Mouse (Mus musculus): ENCODE measurements around the gene Cep164. TPM values are rescaled to one million over a fixed set of nuclear protein-coding genes. Genes with fewer than 3 reads are reported as not detected.
A peak's percentile ranks its signal among the peaks of the same experiment; 100 is the strongest.

Cep164 gene
- polyA plus RNA-seq, 1 experiment from 2014 or later = 16.5 TPM

GRCm38 (mm10) chr9:45832898-45833297, 4.4 kb upstream of the Cep164 start:
- no peak for DNase-seq (ENCODE audit: low spot score)
- WGBS = 87% methylated on average over 2 of the region's 2 CpGs
- Histone ChIP-seq H3K4me2 (replicated peaks; ENCODE audit: low read depth, low read length) (no peak overlapping the region), H3K4me1 (ENCODE audit: insufficient read depth, low read depth, low read length) (no peaks in the 10 kb centered on the region), H3K9ac (replicated peaks; ENCODE audit: low read depth) (no peak overlapping the region), H3K36me3 (ENCODE audit: insufficient read depth, low read length) (no peaks in the 10 kb centered on the region), H3K4me3 (ENCODE audit: low read depth, low read length) (no peak overlapping the region), H3K27me3 (replicated peaks; ENCODE audit: insufficient read depth, low read length) (no peaks in the 10 kb centered on the region), H3K9me3 (ENCODE audit: low read length) (0 out of 2 replicates have a peak, but pooled peaks cover 3% of the 10 kb centered on the region), H3K27ac (ENCODE audit: low read length) (no peak overlapping the region)
- no peak for ATAC-seq
- TF ChIP-seq CTCF (IDR thresholded peaks at IDR 0.05) = no peak
- TF ChIP-seq EP300 (IDR thresholded peaks at IDR 0.05) = no peak

- 28% methylated on average over 10 of the region's 10 CpGs for WGBS
- DNase-seq (ENCODE audit: low spot score) = peak; percentile 78
- ATAC-seq = peak; percentile 43
- Histone ChIP-seq H3K9me3 (ENCODE audit: low read length) (0 out of 2 replicates have a peak, but pooled peaks cover 3% of the 10 kb centered on the region), H3K9ac (replicated peaks; ENCODE audit: low read depth) (no peak overlapping the region), H3K27ac (ENCODE audit: low read length) (no peak overlapping the region), H3K27me3 (replicated peaks; ENCODE audit: insufficient read depth, low read length) (no peaks in the 10 kb centered on the region), H3K4me2 (replicated peaks; ENCODE audit: low read depth, low read length) (peak overlapping the region; percentile 92), H3K4me3 (ENCODE audit: low read depth, low read length) (peak overlapping the region; percentile 81), H3K4me1 (ENCODE audit: insufficient read depth, low read depth, low read length) (0 out of 2 replicates have a peak, but pooled peaks cover 5% of the 10 kb centered on the region), H3K36me3 (ENCODE audit: insufficient read depth, low read length) (no peaks in the 10 kb centered on the region)
- TF ChIP-seq CTCF (IDR thresholded peaks at IDR 0.05) = peak; percentile 91
- peak; percentile 42; the same call in 1 of the 2 replicates for TF ChIP-seq EP300 (IDR thresholded peaks at IDR 0.05)
Measured at GRCm38 (mm10) chr9:45829107-45829506, 616 bp upstream of the Cep164 start.

- H3K4me2 ChIP-seq (replicated peaks; ENCODE audit: low read depth, low read length) = peak overlapping the region; percentile 92
- H3K4me1 ChIP-seq (ENCODE audit: insufficient read depth, low read depth, low read length) = 0 out of 2 replicates have a peak, but pooled peaks cover 5% of the 10 kb centered on the region
- peak overlapping the region; percentile 68 for H3K27ac ChIP-seq (ENCODE audit: low read length)
- ATAC-seq (peak; percentile 42), DNase-seq (ENCODE audit: low spot score) (peak; percentile 43)
- H3K9me3 ChIP-seq (ENCODE audit: low read length) = 0 out of 2 replicates have a peak, but pooled peaks cover 3% of the 10 kb centered on the region
- peak overlapping the region; percentile 81 for H3K4me3 ChIP-seq (ENCODE audit: low read depth, low read length)
- no peaks in the 10 kb centered on the region for H3K27me3 ChIP-seq (replicated peaks; ENCODE audit: insufficient read depth, low read length)
- 6% methylated on average over 20 of the region's 23 CpGs for WGBS
- no peaks in the 10 kb centered on the region for H3K36me3 ChIP-seq (ENCODE audit: insufficient read depth, low read length)
- TF ChIP-seq EP300 (IDR thresholded peaks at IDR 0.05) = no peak
- TF ChIP-seq CTCF (IDR thresholded peaks at IDR 0.05) = peak; percentile 10; the same call in 1 of the 2 replicates
- peak overlapping the region; percentile 48 for H3K9ac ChIP-seq (replicated peaks; ENCODE audit: low read depth)
Measured at GRCm38 (mm10) chr9:45827663-45828290, 714 bp downstream of the Cep164 start.

- H3K9me3 ChIP-seq (ENCODE audit: low read length) = no peaks in the 10 kb centered on the region
- no peak overlapping the region for H3K4me2 ChIP-seq (replicated peaks; ENCODE audit: low read depth, low read length)
- WGBS = 72% methylated on average over 9 of the region's 9 CpGs
- H3K4me1 ChIP-seq (ENCODE audit: insufficient read depth, low read depth, low read length) = no peaks in the 10 kb centered on the region
- no peak overlapping the region for H3K9ac ChIP-seq (replicated peaks; ENCODE audit: low read depth)
- no peaks in the 10 kb centered on the region for H3K36me3 ChIP-seq (ENCODE audit: insufficient read depth, low read length)
- no peak overlapping the region for H3K4me3 ChIP-seq (ENCODE audit: low read depth, low read length)
- no peak for TF ChIP-seq EP300 (IDR thresholded peaks at IDR 0.05)
- no peak for TF ChIP-seq CTCF (IDR thresholded peaks at IDR 0.05)
- ATAC-seq (no peak), DNase-seq (ENCODE audit: low spot score) (no peak)
- H3K27me3 ChIP-seq (replicated peaks; ENCODE audit: insufficient read depth, low read length) = no peaks in the 10 kb centered on the region
- no peak overlapping the region for H3K27ac ChIP-seq (ENCODE audit: low read length)
Measured at GRCm38 (mm10) chr9:45818406-45819011, 10.0 kb downstream of the Cep164 start.

GRCm38 (mm10) chr9:45815525-45815924, 13.0 kb downstream of the Cep164 start:
- no peak overlapping the region for H3K4me3 ChIP-seq (ENCODE audit: low read depth, low read length)
- H3K36me3 ChIP-seq (ENCODE audit: insufficient read depth, low read length) = no peaks in the 10 kb centered on the region
- H3K4me2 ChIP-seq (replicated peaks; ENCODE audit: low read depth, low read length) = 0 out of 2 replicates have a peak overlapping the region, but pooled peaks have one; percentile 8
- no peaks in the 10 kb centered on the region for H3K27me3 ChIP-seq (replicated peaks; ENCODE audit: insufficient read depth, low read length)
- TF ChIP-seq CTCF (IDR thresholded peaks at IDR 0.05) = no peak
- TF ChIP-seq EP300 (IDR thresholded peaks at IDR 0.05) = 0 out of 2 replicates have a peak, but pooled peaks have one; percentile 10
- DNase-seq (ENCODE audit: low spot score) (peak; percentile 75), ATAC-seq (peak; percentile 93)
- no peaks in the 10 kb centered on the region for H3K9me3 ChIP-seq (ENCODE audit: low read length)
- no peak overlapping the region for H3K9ac ChIP-seq (replicated peaks; ENCODE audit: low read depth)
- no peaks in the 10 kb centered on the region for H3K4me1 ChIP-seq (ENCODE audit: insufficient read depth, low read depth, low read length)
- 53% methylated on average over 10 of the region's 10 CpGs for WGBS
- peak overlapping the region; percentile 78 for H3K27ac ChIP-seq (ENCODE audit: low read length)

- no peaks in the 10 kb centered on the region for H3K27me3 ChIP-seq (replicated peaks; ENCODE audit: insufficient read depth, low read length)
- H3K9ac ChIP-seq (replicated peaks; ENCODE audit: low read depth) = no peak overlapping the region
- TF ChIP-seq CTCF (IDR thresholded peaks at IDR 0.05) (no peak), EP300 (IDR thresholded peaks at IDR 0.05) (no peak)
- H3K4me1 ChIP-seq (ENCODE audit: insufficient read depth, low read depth, low read length) = no peaks in the 10 kb centered on the region
- no peak overlapping the region for H3K4me3 ChIP-seq (ENCODE audit: low read depth, low read length)
- 0 out of 2 replicates have a peak overlapping the region, but pooled peaks have one; percentile 8 for H3K4me2 ChIP-seq (replicated peaks; ENCODE audit: low read depth, low read length)
- DNase-seq (ENCODE audit: low spot score) (peak; percentile 58), ATAC-seq (peak; percentile 60)
- 36% methylated on average over 9 of the region's 9 CpGs for WGBS
- H3K27ac ChIP-seq (ENCODE audit: low read length) = peak overlapping the region; percentile 78
- no peaks in the 10 kb centered on the region for H3K9me3 ChIP-seq (ENCODE audit: low read length)
- H3K36me3 ChIP-seq (ENCODE audit: insufficient read depth, low read length) = no peaks in the 10 kb centered on the region
Measured at GRCm38 (mm10) chr9:45815113-45815512, 13.4 kb downstream of the Cep164 start.

All from lung, postnatal 0 days (tissue).